Mouse (Mus musculus) ES-E14 (cell line): ENCODE measurements at regions not wholly inside any gene's neighbourhood (a gene's known extent, or its start where the extent isn't known, plus 50 kb on each side); places are given as distances from the start of the nearest gene placed in this dataset.

ENCODE experiments used
- CHD2 ChIP-seq: IDR thresholded peaks from 2 replicates; pipeline ENCODE4 v1.6.1; 2014; ENCODE audit warnings: mild to moderate bottlenecking, low read depth, low read length, inconsistent platforms
- ZC3H11A ChIP-seq: IDR thresholded peaks from 2 replicates; pipeline ENCODE4 v1.6.1; 2012; ENCODE audit warnings: low read depth, mild to moderate bottlenecking, inconsistent platforms, low read length, borderline replicate concordance

GRCm38 (mm10) chrX:76938315-76938714 lies 335.6 kb upstream of the Cldn34d start:
- TF ChIP-seq CHD2 (no peak), ZC3H11A (no peak)
